Mouse (Mus musculus) testis, adult 2 months (tissue): ENCODE results near the gene Senp7. TPM values are rescaled to one million over a fixed set of nuclear protein-coding genes. Genes with fewer than 3 reads are reported as not detected.
A peak's percentile ranks its signal among the peaks of the same experiment; 100 is the strongest.

Experiments
- H3K27ac ChIP-seq: fragments of 200-500 bp; 2 replicates; pipeline ENCODE4 v1.5.1; 2012; ENCODE audit warnings: low read depth, low read length; ENCODE audit not compliant: control insufficient read depth, insufficient read depth
- H3K27me3 ChIP-seq: fragments of 200-500 bp; 2 replicates; pipeline ENCODE4 v1.6.1; 2012; ENCODE audit warnings: mild to moderate bottlenecking, low read length, moderate library complexity; ENCODE audit not compliant: control insufficient read depth, insufficient read depth
- H3K36me3 ChIP-seq: fragments of 200-500 bp; 2 replicates; pipeline ENCODE4 v1.6.1; 2012; ENCODE audit warnings: mild to moderate bottlenecking, low read length; ENCODE audit not compliant: control insufficient read depth, insufficient read depth
- H3K4me1 ChIP-seq: fragments of 200-500 bp; 2 replicates; pipeline ENCODE4 v1.6.1; 2012; ENCODE audit warnings: low read length; ENCODE audit not compliant: control insufficient read depth, insufficient read depth
- H3K4me3 ChIP-seq: fragments of 200-500 bp; 2 replicates; pipeline ENCODE4 v1.5.1; 2012; ENCODE audit warnings: low read depth, mild to moderate bottlenecking, low read length, moderate library complexity, mixed read lengths; ENCODE audit not compliant: control insufficient read depth
- CTCF ChIP-seq: fragments of 200-500 bp; IDR thresholded peaks from 2 replicates; pipeline ENCODE4 v1.5.1; 2012; ENCODE audit warnings: low read depth, mild to moderate bottlenecking, inconsistent platforms, low read length, moderate library complexity; ENCODE audit not compliant: control insufficient read depth, insufficient read depth, insufficient replicate concordance
- POLR2A ChIP-seq: fragments of 200-500 bp; IDR thresholded peaks from 2 replicates; pipeline ENCODE4 v1.6.1; 2012; ENCODE audit warnings: low read depth, mild to moderate bottlenecking, inconsistent platforms, low read length, moderate library complexity; ENCODE audit not compliant: control insufficient read depth
- polyA plus RNA-seq: library from polyadenylated mRNA; depleted of rRNA; stranded (reverse); fragments of >200 nt; gene quantifications from 2 replicates; pipeline ENCODE4 v1.2.3, GENCODE M21; 2012; rRNA removed

The Senp7 gene
- polyA plus RNA-seq, 1 experiment: 2.7 TPM

GRCm38 (mm10) chr16:56204051-56204450, 155.9 kb downstream of the Senp7 start, which contains the start of gene Impg2:
TSS of gene Impg2 (plus strand) at chr16:56204313.
- TF ChIP-seq CTCF (no peak), POLR2A (no peak)
- no peak within 1 kb of the TSS for H3K4me3 ChIP-seq
- no peak within 1 kb of the TSS for H3K27ac ChIP-seq
- H3K4me1 ChIP-seq: no peaks in the 10 kb centered on the region
- no peaks in the 10 kb centered on the region for H3K27me3 ChIP-seq
- no peaks in the 10 kb centered on the region for H3K36me3 ChIP-seq

DNA sequence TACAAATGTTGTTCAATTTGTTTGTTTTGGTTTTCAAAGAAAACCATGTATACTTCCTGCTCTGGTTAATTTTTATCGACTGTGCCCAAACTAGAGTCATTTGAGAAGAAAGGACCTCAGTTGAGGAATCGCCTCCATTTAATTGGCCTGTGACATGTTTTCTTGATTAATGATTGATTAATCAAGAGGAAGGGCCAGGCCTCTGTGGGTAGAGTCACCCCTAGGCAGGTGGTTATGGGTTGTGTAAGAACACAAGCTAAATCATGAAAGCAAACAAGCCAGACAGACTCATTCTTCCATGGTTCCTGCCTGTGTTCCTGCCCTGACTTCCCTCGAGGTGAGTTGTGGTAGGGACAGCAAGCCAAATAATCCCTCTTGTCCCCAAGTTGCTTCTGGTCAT, 164.6 kb downstream of the Senp7 start:
- TF ChIP-seq POLR2A: no peak
- TF ChIP-seq CTCF: no peak
- H3K4me1 ChIP-seq: no peaks in the 10 kb centered on the region
- no peaks in the 10 kb centered on the region for H3K27me3 ChIP-seq
- H3K27ac ChIP-seq: no peak overlapping the region
- H3K4me3 ChIP-seq: no peak overlapping the region
- no peaks in the 10 kb centered on the region for H3K36me3 ChIP-seq

DNA sequence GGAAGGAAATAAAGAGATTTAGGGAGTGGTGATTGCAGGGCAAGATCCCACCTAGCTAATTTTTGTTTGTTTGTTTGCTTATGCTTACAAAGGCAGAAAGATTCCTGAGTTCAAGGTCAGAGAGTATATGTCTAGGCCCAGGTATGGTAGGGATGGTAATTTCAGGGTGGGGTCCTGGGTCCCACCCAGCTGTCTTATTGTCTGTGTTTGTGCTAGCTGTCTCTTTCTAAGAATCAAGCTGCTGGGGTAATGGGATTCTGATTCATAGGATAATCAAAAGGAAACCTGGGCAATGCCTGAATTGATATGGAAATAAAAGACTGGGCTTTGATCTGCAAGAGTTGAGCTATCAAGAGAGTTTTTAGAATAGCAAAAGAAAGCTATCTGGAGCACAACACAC, 179.5 kb downstream of the Senp7 start:
- Histone ChIP-seq H3K4me1 (no peaks in the 10 kb centered on the region), H3K4me3 (no peak overlapping the region), H3K36me3 (no peaks in the 10 kb centered on the region), H3K27ac (no peak overlapping the region), H3K27me3 (no peaks in the 10 kb centered on the region)
- TF ChIP-seq POLR2A (no peak), CTCF (no peak)

DNA sequence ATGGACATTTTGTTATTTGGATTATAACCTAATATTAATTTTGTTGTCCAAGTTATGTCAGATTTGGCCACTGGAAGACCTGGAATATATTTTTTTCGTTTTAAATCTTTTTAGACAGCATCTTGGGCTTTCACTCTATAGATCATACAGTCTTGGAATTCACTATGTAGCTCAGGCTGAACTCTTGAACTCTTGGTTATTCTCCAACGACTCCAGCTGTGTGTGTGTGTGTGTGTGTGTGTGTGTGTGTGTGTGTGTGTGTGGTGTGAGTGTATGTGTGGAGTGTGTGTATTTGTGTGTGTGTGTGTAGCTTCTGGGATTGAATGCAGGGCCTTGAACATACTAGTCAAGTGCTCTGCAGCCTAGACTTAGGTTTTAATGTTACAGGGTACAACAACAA, 181.3 kb downstream of the Senp7 start:
- no peaks in the 10 kb centered on the region for H3K27me3 ChIP-seq
- no peaks in the 10 kb centered on the region for H3K36me3 ChIP-seq
- no peak overlapping the region for H3K4me3 ChIP-seq
- H3K4me1 ChIP-seq: no peaks in the 10 kb centered on the region
- no peak for TF ChIP-seq CTCF
- no peak overlapping the region for H3K27ac ChIP-seq

DNA sequence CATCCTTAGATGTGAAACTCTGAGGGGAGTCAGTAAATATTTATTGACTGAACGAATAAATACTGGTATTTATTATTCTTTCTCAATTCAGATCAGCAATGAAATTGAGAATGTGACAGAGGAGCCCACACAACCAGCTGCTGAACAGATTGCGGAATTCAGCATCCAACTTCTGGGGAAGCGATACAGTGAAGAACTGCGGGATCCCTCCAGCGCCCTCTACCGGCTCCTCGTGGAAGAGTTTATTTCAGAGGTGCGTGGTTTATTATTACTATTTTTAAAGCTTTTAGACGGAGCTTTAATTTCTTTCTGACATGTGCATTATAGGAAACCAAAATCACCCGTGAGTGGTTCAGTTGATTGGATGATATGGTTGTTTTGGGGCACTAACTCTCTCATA, 183.2 kb downstream of the Senp7 start:
- no peak for TF ChIP-seq POLR2A
- peak; percentile 64; the same call in 1 of the 2 replicates for TF ChIP-seq CTCF
- Histone ChIP-seq H3K27me3 (no peaks in the 10 kb centered on the region), H3K27ac (no peak overlapping the region), H3K4me1 (no peaks in the 10 kb centered on the region), H3K36me3 (no peaks in the 10 kb centered on the region), H3K4me3 (no peak overlapping the region)

DNA sequence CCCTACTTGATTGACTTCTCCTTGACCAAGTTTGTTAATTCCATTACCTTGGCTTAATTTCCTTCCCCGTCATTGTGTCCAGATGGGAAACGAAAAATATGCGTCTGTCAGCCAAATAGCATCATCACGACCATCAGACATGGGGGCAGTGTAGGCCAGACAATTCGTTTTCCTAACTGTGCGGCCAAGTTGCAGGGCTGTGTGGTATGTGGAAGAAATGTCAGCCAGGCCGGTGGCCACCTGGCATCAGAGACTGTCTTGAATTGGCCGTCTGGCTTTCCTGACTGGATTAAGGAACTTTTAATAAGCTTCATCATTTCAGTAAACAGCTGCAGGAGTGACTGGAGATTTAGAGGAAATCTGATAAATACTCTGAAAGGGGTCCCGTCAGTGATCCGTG, 184.6 kb downstream of the Senp7 start:
- H3K4me3 ChIP-seq: no peak overlapping the region
- no peak overlapping the region for H3K27ac ChIP-seq
- no peak for TF ChIP-seq CTCF
- TF ChIP-seq POLR2A: no peak
- no peaks in the 10 kb centered on the region for H3K36me3 ChIP-seq
- H3K27me3 ChIP-seq: no peaks in the 10 kb centered on the region
- H3K4me1 ChIP-seq: no peaks in the 10 kb centered on the region

Other genes with a start within 250 kb of the Senp7 start
- gene Nfkbiz, start 209.4 kb upstream of the Senp7 start, polyA plus RNA-seq: 4.5 and 4.6 TPM in 2 replicates
- gene Nxpe3, start 153.1 kb upstream of the Senp7 start, polyA plus RNA-seq: 8.5 and 8.8 TPM in 2 replicates
- 2.2 and 3.0 TPM in 2 replicates for gene Cep97, start 113.5 kb upstream of the Senp7 start, polyA plus RNA-seq
- 200 and 210 TPM in 2 replicates for gene Rpl24, start 82.1 kb upstream of the Senp7 start, polyA plus RNA-seq
- 5.1 and 5.5 TPM in 2 replicates for gene Zbtb11, start 74.5 kb upstream of the Senp7 start, polyA plus RNA-seq
- gene Pcnp, start 18.6 kb upstream of the Senp7 start, polyA plus RNA-seq: 14.9 and 17.3 TPM in 2 replicates
- 1.3 and 1.9 TPM in 2 replicates for gene Trmt10c, start 10.5 kb upstream of the Senp7 start, polyA plus RNA-seq
- gene Impg2, start 156.0 kb downstream of the Senp7 start, polyA plus RNA-seq: 6.1 and 8.4 TPM in 2 replicates